Mouse (Mus musculus): ENCODE data around the gene A4gnt.

The A4gnt gene

DNA sequence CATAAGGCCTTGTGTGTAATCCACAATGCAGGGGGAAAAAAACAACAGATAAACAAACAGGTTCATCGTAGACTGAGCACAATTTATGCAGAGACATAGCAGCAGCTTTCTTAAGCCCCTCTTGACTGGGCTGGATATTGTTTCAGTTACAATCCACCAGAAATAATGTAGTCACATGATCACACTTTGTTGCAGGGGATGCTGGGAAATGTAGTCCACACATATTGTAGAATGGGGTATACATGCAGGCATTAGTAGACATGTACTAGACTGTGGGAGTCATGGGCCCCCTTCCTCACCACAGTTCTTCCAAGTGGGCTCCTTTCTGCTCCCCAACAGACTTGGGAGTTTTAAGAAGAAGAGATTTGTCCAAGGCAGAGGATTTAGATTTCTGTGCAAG lies 24.5 kb downstream of the A4gnt start:
- DNase-seq (ENCODE audit: low read depth), result no peak

DNA sequence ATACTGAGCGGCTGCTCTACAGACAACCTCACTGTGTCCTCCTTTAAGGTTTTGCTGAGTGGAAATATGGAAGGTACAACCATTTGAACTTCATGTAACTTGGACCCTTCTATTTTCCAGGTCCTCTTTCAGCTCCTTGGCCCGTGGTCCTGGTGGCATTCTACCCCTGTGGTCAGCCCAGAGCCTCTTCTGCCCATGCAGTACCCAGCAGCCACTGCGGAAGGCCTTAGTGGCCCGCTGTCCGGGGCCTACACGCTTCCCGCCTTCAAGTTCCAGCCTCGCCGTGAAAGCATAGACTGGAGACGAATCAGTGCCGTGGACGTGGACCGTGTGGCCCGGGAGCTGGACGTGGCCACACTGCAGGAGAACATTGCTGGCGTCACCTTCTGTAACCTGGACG lies 24.9 kb downstream of the A4gnt start:
- DNase-seq (ENCODE audit: low read depth), result no peak

DNA sequence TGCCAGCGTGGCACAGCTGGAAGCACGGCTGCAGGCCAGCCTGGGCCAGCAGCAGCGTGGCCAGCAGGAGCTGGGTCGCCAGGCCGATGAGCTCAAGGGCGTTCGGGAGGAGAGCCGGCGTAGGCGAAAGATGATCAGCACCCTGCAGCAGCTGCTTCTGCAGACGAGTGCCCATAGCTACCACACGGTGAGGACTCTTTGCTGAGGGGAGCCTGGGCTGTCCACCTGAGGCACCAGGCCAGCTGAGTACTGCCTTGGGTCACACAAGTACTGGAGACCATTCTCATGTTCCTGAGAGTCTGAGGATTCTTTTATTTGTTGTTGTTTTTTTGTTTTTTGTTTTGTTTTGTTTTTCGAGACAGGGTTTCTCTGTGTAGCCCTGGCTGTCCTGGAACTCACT lies 25.4 kb downstream of the A4gnt start:
- no peak for DNase-seq (ENCODE audit: low read depth)

DNA sequence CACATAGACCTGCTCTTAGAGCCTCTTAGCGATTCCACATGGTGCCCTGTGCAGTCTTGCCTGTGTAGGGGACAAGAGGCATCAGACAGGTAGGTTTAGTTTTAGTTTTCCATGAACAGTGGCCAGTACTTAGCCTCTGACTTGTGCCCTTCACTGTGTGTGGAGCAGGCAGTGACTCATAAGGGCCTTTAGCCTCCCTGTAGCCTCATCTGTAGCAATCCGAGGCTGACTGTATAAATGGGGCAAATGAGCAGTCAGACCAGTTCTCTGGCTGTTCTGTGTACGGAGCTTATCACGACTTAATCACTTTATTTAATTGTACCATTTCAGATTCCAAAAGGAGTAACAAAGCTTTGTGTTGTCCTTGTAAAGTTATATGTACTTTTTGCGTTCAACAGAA lies 27.7 kb downstream of the A4gnt start:
- no peak for DNase-seq (ENCODE audit: low read depth)

DNA sequence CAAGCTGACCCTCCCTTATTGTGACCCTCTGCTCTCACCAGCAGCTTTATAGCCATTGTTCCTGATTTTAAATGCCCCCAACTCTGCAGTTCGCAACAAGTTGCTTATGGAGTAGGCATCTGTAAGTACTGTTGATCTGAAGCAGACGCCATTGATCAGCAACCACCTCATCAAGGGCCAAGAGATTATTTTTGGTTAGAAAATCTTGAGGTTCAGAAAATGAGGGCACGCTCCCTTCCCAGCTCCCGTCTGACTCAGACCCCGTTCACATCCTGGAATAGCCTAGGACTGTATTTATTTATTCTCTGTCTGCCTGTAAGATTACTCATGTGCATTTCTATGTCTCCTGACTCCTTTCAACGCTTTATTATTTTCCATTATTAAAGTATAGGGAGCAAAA lies 33.1 kb downstream of the A4gnt start:
- no peak for DNase-seq (ENCODE audit: low read depth)

DNA sequence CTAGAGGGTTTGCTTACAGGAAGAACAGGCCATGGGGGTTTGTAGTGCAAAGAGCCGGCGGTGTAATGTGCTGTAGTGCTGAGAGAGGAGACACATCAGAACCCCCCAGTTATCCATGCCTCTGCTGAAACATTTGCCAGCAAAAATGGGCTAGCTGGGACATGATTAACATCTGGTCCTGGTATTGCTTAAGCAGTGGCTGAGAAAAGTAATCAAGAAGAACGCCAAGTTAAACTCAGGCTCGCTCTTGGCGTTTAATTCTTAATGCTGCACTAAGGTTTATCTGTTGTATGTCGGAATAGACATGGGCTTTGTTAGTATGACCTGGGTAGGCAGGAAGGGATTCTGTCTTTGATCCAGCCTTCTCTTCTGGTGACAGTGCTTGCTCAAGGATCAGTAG lies 33.8 kb downstream of the A4gnt start:
- no peak for DNase-seq (ENCODE audit: low read depth)

DNA sequence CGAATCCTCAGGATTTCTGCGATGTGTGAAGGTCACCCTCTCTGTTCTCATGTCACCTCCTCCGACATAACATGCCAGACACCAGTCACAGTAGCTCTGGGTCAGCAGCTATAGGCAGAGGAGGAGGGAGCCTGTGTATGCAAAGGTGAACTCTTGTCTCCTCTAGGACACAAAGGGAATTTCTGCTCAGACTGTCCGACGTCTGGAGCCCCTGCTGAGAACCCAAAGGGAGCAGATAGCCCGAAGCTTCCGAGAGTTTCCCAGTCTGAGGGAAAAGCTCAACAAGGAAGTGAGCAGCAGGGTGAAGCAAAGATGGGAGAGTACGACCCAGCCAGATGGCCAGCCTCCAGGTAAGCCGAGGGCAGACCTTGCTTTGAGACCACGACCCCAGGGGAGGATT lies 48.5 kb downstream of the A4gnt start:
- DNase-seq (ENCODE audit: low read depth), result no peak

DNA sequence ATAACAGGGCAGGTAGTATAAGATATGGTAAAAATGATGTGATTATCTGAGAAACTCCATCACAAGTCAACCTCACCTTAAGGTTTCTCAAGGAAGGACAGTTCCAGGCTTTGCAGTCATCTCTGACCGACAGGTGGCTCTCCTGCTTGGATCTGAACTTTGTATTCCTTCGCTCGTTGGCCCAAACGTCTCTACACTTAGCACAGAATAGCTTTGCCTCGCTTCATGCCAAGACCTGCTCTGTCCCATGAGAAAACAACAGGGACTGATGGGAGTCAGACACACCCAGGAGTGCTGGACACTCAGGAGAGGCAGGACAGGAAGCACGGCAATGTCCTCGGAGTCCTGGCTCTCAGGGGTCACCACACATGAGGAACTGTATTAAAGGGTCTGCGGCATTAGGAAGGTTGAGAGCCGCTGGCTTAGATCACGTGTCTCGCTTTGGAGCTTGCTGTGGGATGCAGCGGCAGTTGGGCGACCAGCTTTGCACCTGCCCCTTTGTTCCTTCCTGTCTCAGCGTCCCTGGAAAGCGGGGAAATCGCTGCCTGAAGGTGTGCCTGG lies 49.4 kb downstream of the A4gnt start:
- no peak for DNase-seq (ENCODE audit: low read depth)

DNA sequence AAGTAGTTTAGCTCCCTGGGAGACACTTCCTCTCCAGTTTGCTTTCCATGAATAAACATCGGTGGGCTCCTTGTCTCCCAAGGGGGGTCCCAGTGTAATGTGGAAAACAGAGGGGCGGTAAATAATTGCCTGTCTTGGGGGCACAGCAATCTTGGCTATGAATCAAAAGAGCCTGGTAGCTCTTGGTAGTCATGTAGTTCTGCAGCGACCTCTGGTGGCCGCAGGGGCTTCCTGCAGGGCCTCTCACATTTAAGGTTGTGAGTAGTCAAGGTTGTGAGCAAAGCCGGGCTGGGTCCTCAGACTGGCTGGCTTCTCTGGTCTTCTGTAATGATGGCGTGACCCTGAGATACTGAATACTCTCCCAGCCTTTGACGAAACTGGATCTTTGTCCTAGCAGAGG lies 50.1 kb downstream of the A4gnt start:
- DNase-seq (ENCODE audit: low read depth), result peak; percentile 57

DNA sequence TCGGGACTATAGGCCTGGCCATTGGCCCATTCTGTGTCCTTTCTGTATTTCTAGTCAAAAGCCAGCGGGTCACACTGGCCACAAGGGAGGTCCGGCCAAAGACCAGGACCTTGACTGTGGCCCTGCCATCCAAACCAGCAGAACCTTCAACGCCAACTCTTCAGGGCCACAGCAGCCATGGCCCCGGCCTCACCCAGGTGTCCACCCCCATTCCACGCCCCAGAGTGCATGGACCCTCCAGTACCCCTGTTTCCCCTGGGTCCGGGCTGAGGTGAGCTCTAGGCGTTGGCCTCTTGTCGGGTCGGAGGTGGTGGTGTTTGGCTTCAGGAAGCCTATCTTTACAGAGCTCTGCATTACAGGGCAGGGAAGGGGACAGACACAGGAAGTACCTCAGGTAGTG lies 50.6 kb downstream of the A4gnt start:
- no peak for DNase-seq (ENCODE audit: low read depth)

DNA sequence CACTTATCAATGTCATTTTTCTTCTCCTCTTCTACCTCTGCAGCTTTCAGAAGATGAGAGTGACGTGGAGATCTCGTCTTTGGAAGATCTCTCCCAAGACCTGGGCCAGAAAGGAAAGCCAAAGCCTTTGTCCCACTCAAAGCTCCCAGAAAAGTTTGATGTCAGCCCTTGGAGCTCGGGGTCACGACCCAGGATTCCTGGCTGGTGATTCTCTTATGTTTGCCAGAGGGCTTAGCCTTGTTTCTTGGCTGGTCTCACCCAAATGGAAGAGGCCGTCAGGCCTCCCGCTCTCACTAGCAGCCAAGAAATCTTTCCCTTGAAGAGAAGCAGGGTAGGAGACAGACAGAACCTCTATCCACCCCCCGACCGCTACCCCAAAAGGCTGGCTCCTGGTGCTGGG lies 55.3 kb downstream of the A4gnt start:
- no peak for DNase-seq (ENCODE audit: low read depth)

DNA sequence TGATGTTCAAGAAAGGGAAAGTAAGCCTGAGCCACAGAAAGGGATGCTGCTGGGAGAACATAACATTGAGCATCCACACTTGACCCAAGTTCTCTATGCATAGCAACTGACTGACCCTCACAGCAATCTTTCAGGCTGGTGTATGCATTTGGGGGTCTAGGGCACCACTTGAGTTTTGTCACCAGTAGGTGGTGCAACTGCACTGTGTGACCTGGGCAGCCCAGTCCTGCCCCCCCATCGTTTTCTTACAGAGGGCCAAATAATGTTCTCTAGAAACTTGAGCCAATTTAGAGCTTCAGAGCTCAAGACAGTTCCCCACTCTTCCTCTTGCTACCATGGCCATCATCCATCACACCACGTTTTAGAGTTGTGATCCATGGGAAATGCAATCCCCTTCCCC lies 59.3 kb downstream of the A4gnt start:
- no peak for DNase-seq (ENCODE audit: low read depth)
